Mouse (Mus musculus): ENCODE measurements around the gene Lamc1.

DNA sequence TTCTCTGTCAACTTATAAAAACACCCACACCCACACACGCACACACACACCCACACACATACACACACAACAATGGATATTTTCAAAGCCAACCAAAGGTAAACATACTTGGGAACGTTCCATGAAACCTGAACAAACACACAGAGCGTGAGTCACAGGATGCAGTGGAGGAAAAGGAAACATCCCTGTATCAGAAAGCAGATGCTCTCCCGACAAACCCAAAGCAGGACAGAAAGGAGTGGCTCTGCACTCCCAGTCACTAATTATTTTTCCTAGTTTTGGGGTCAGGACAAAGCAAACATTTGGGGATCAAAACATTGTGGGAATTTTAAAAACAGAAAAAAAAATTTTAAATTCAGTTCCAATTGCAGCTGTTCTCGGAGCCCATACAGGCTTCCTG, 108.3 kb downstream of the Lamc1 start:
- no peak for TF ChIP-seq CTCF (IDR thresholded peaks at IDR 0.05; ENCODE audit: low read depth, low read length)
- no peak for TF ChIP-seq POLR2A (IDR thresholded peaks at IDR 0.05; ENCODE audit: extremely low read depth, insufficient read depth, low read length)
